Mouse (Mus musculus) intestine, postnatal 0 days (tissue): ENCODE results near the gene Rabac1. TPM values are rescaled to one million over a fixed set of nuclear protein-coding genes. Genes with fewer than 3 reads are reported as not detected.

Source experiments
- ATAC-seq: fragments of 200-750 bp; cut with Nextera tagmentation; 2 replicates; pipeline ENCODE4 v1.8.0; 2017; ENCODE audit warnings: mild to moderate bottlenecking, moderate TSS enrichment, moderate library complexity
- H3K27ac ChIP-seq: fragments of 300-500 bp; sonication (generic); 2 replicates; pipeline ENCODE4 v1.5.1; 2014; ENCODE audit warnings: mild to moderate bottlenecking, low read depth, low read length, moderate library complexity
- H3K27me3 ChIP-seq: fragments of 300-500 bp; sonication (generic); replicated peaks from 2 replicates; pipeline ENCODE4 v1.6.1; 2014; ENCODE audit warnings: low read length, mixed read lengths; ENCODE audit not compliant: control insufficient read depth, insufficient read depth
- H3K36me3 ChIP-seq: fragments of 300-500 bp; sonication (generic); 2 replicates; pipeline ENCODE4 v1.6.1; 2014; ENCODE audit warnings: mild to moderate bottlenecking, moderate library complexity; ENCODE audit not compliant: control insufficient read depth, insufficient read depth
- H3K4me1 ChIP-seq: fragments of 300-500 bp; sonication (generic); replicated peaks from 2 replicates; pipeline ENCODE4 v1.6.1; 2014; ENCODE audit warnings: antibody characterized with exemption, low read length, mixed read lengths; ENCODE audit not compliant: control insufficient read depth, insufficient read depth
- H3K4me2 ChIP-seq: fragments of 300-500 bp; sonication (generic); replicated peaks from 2 replicates; pipeline ENCODE4 v1.6.1; 2014; ENCODE audit warnings: low read depth, mild to moderate bottlenecking, moderate library complexity
- H3K4me3 ChIP-seq: fragments of 300-500 bp; sonication (generic); 2 replicates; pipeline ENCODE4 v1.5.1; 2014; ENCODE audit warnings: low read depth, low read length
- H3K9ac ChIP-seq: fragments of 300-500 bp; sonication (generic); 2 replicates; pipeline ENCODE4 v1.6.1; 2014; ENCODE audit warnings: mild to moderate bottlenecking, low read depth, low read length
- H3K9me3 ChIP-seq: fragments of 300-500 bp; sonication (generic); 2 replicates; pipeline ENCODE4 v1.6.1; 2016; ENCODE audit warnings: mixed run types; ENCODE audit not compliant: control insufficient read depth
- CTCF ChIP-seq: sonication (generic); IDR thresholded peaks from 2 replicates; pipeline ENCODE4 v1.5.1; 2016; ENCODE audit warnings: low read depth, mild to moderate bottlenecking, control low read depth, antibody characterized with exemption, moderate library complexity
- WGBS: fragments of 180-500 bp; shearing (Covaris S2); extraction: QIAGEN DNeasy Blood & Tissue Kit; methylation state at CpG from one replicate; pipeline ENCODE4 v1.1.7; 2014; 5-methylcytosine and 5-hydroxymethylcytosine counted together
- polyA plus RNA-seq: library from polyadenylated mRNA; unstranded; fragments of >200 nt; fragmentation: Nextera tagmentation; extraction: Ambion mirVana; gene quantifications from 2 replicates; pipeline ENCODE4 v1.2.1, GENCODE M21; 2015

Rabac1 gene
- polyA plus RNA-seq, 1 experiment from 2014 or later = 129 TPM

- Histone ChIP-seq H3K4me3 (no peak overlapping the region), H3K9ac (no peak overlapping the region), H3K27ac (no peak overlapping the region), H3K4me1 (no peaks in the 10 kb centered on the region), H3K9me3 (no peaks in the 10 kb centered on the region), H3K4me2 (no peak overlapping the region), H3K36me3 (peaks cover 9% of the 10 kb centered on the region), H3K27me3 (no peaks in the 10 kb centered on the region)
- no peak for ATAC-seq
- no peak for TF ChIP-seq CTCF
- 84% methylated on average over 4 of the region's 4 CpGs for WGBS
Observed at GRCm38 (mm10) chr7:24973208-24973607, 654 bp upstream of the Rabac1 start.

GRCm38 (mm10) chr7:24971261-24971971 is 1.1 kb downstream of the Rabac1 start:
- peak overlapping the region; percentile 76 for H3K27ac ChIP-seq
- no peak for ATAC-seq

GRCm38 (mm10) chr7:24970341-24970740 is 2.2 kb downstream of the Rabac1 start:
- TF ChIP-seq CTCF = no peak
- no peaks in the 10 kb centered on the region for H3K9me3 ChIP-seq
- no peak overlapping the region for H3K4me3 ChIP-seq
- 0 out of 2 replicates have a peak, but pooled peaks cover 3% of the 10 kb centered on the region for H3K27me3 ChIP-seq
- no peaks in the 10 kb centered on the region for H3K4me1 ChIP-seq
- ATAC-seq = no peak
- 92% methylated on average over 3 of the region's 3 CpGs for WGBS
- H3K4me2 ChIP-seq = no peak overlapping the region
- H3K36me3 ChIP-seq = peaks cover 9% of the 10 kb centered on the region
- no peak overlapping the region for H3K9ac ChIP-seq
- H3K27ac ChIP-seq = no peak overlapping the region

More at GRCm38 (mm10) chr7:24971261-24971971, 1.1 kb downstream of the Rabac1 start:
- peak overlapping the region; percentile 83 for H3K4me2 ChIP-seq
- no peaks in the 10 kb centered on the region for H3K9me3 ChIP-seq
- H3K36me3 ChIP-seq = peaks cover 9% of the 10 kb centered on the region
- H3K27me3 ChIP-seq = no peaks in the 10 kb centered on the region
- H3K9ac ChIP-seq = peak overlapping the region; percentile 67
- WGBS = 9% methylated on average over 19 of the region's 19 CpGs
- peak; percentile 83 for TF ChIP-seq CTCF
- H3K4me1 ChIP-seq = no peaks in the 10 kb centered on the region
- H3K4me3 ChIP-seq = peak overlapping the region; percentile 72

- Histone ChIP-seq H3K4me2 (no peak overlapping the region), H3K4me1 (no peaks in the 10 kb centered on the region), H3K4me3 (no peak overlapping the region), H3K9me3 (no peaks in the 10 kb centered on the region), H3K36me3 (peaks cover 9% of the 10 kb centered on the region), H3K27me3 (0 out of 2 replicates have a peak, but pooled peaks cover 3% of the 10 kb centered on the region), H3K9ac (no peak overlapping the region), H3K27ac (no peak overlapping the region)
- no peak for TF ChIP-seq CTCF
- ATAC-seq = no peak
- 81% methylated on average over 11 of the region's 12 CpGs for WGBS
Observed at GRCm38 (mm10) chr7:24969805-24970204, 2.7 kb downstream of the Rabac1 start.

GRCm38 (mm10) chr7:24968463-24968862 is 4.1 kb downstream of the Rabac1 start:
- no peak for TF ChIP-seq CTCF
- H3K4me1 ChIP-seq = no peaks in the 10 kb centered on the region
- H3K4me3 ChIP-seq = no peak overlapping the region
- no peak overlapping the region for H3K27ac ChIP-seq
- H3K27me3 ChIP-seq = 0 out of 2 replicates have a peak, but pooled peaks cover 3% of the 10 kb centered on the region
- H3K9me3 ChIP-seq = no peaks in the 10 kb centered on the region
- H3K4me2 ChIP-seq = no peak overlapping the region
- H3K9ac ChIP-seq = no peak overlapping the region
- 72% methylated on average over 6 of the region's 6 CpGs for WGBS
- peaks cover 9% of the 10 kb centered on the region for H3K36me3 ChIP-seq
- ATAC-seq = no peak

- no peak for ATAC-seq
- TF ChIP-seq CTCF = no peak
- Histone ChIP-seq H3K4me1 (no peaks in the 10 kb centered on the region), H3K27me3 (0 out of 2 replicates have a peak, but pooled peaks cover 3% of the 10 kb centered on the region), H3K9me3 (no peaks in the 10 kb centered on the region), H3K36me3 (peaks cover 9% of the 10 kb centered on the region), H3K4me2 (no peak overlapping the region), H3K4me3 (no peak overlapping the region), H3K27ac (no peak overlapping the region), H3K9ac (no peak overlapping the region)
- WGBS = 74% methylated on average over 8 of the region's 8 CpGs
Observed at GRCm38 (mm10) chr7:24967966-24968365, 4.6 kb downstream of the Rabac1 start.
